Mouse (Mus musculus) neural tube, postnatal 0 days (tissue): Measurements from ENCODE around the gene Wdr18. TPM values are rescaled to one million over a fixed set of nuclear protein-coding genes. Genes with fewer than 3 reads are reported as not detected.

Experiments
- polyA plus RNA-seq: library from polyadenylated mRNA; unstranded; fragments of >200 nt; fragmentation: Nextera tagmentation; extraction: Ambion mirVana; gene quantifications from 2 replicates; pipeline ENCODE4 v1.2.1, GENCODE M21; 2015

Gene Wdr18
- 108 and 110 TPM in 2 replicates for polyA plus RNA-seq

DNA sequence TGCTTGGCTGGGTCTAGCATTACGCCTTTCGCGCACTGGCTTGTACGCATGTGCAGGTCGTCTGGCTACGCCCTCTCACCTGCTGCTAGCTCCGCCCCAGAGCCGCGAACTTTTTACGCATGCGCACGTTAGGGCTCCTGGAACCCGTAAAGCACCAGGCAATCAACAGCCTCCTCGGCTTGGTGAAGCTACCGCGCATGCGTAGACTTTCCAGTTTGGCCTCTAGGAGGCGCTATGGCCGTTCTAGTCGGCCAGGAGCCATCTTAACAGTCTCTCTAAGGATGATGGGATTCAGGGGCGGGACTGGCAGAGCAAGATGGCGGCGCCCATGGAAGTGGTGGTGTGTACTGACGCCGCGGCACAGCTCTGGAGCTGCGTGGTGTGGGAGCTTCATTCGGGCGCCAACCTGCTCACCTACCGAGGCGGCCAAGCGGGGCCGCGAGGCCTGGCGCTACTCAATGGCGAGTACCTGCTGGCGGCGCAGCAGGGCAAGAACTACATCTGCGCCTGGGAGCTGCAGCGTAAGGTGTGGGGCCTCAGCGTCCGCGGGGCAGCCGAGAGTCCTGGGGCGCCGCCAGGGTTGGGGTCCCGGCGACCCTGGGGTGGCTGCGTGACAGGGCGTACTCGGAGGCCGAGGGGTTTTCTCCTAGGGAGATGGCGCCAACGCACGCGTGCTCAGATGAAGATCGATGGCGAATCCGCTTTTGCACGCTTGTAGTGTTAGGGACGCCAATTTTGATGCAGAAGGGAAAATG lies at the start of gene Wdr18:
Gene Wdr18 (plus strand): TSS at position 306 of the 755 bp plus-strand sequence.

DNA sequence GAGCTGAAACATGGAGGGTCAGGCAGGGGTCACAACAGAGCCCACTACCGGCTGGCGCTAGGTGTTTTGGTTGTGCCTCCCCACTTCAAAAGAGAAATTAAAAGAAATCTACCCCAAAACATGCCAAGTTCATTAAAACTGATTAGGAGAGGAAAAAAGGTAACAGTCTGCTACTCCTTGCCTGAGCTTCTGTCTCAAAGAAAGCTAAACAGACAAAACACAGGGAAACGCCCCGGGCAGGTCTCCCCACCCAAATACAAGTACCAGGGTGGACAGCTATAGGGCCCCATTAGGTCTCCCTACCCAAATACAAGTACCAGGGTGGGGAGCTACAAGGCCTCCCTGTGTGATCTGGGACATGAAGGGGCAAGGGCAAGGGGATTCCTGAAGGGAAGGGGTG lies 49.4 kb upstream of the Wdr18 start, which contains the start of gene Gm26602:
Gene Gm26602 (plus strand): TSS at position 301 of the 400 bp plus-strand sequence.

GRCm38 (mm10) chr10:79916808-79917531 lies 43.0 kb upstream of the Wdr18 start, which contains the start of gene Kiss1r:
Gene Kiss1r, plus strand, starts transcription at chr10:79916971.

DNA sequence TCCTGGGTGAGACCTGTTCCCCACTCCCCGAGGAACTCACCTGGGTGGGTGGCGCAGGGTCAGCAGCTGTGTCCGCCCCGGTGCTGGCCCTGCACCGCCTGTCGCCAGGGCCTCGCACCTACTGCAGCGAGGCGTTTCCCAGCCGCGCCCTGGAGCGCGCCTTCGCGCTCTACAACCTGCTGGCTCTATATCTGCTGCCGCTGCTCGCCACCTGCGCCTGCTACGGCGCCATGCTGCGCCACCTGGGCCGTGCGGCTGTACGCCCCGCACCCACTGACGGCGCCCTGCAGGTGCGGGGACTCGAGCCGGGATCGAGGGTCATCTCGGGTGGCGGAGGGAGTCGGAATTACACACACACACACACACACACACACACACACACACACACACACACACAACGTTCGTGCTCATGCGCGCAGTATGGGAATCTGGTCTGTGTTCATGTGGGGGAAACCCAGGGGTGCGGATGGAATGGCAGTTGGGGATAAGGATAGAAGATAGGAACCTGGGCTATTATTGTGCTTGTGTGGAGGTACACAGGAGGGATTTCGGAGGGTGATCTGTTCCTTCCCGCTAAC lies 38.9 kb upstream of the Wdr18 start, which contains the start of gene R3hdm4:
Gene R3hdm4 (minus strand): TSS at position 251 of the 578 bp plus-strand sequence.

DNA sequence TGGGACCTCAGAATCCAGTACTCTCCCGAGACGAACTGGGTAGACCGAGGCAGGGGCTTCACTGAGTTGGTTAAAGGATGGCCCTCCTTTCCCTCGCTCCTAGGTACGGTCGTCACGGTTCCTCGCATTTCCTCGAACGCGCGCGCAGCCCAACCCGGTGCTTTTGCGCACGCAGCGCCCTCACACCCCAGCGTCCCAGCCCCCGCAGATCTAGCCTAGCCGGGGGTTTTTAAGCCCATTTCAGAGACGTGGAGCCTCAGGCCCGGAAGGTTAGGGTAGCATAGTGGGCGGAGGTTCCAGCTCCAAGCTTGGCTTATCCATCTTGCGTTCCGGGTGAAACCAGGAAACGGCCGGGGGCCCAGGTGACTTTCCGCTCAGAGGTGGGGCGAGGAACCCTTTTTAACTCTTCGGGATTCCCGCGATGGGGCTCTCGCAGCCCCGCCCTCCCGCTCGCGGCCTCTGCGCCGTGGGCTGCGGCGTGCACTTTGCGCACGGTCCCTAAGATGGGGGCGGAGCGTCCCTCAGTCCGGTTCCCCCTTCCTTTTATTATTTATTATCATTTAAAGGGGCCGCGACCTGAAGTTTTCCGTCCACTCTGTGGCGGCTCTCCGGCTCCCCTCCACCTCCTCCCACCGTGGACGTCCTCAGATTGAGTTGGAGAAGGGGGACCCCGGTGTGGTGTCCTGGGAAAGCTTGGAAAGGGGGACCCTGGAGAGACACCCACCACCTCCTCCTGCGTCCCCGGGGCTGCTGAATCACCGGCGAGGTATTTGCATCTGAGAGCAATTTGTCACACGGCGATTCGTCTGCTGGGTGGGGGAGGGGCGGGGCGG lies 33.2 kb upstream of the Wdr18 start, which contains the start of gene Arid3a:
Gene Arid3a (plus strand): TSS at position 553 of the 833 bp plus-strand sequence.

DNA sequence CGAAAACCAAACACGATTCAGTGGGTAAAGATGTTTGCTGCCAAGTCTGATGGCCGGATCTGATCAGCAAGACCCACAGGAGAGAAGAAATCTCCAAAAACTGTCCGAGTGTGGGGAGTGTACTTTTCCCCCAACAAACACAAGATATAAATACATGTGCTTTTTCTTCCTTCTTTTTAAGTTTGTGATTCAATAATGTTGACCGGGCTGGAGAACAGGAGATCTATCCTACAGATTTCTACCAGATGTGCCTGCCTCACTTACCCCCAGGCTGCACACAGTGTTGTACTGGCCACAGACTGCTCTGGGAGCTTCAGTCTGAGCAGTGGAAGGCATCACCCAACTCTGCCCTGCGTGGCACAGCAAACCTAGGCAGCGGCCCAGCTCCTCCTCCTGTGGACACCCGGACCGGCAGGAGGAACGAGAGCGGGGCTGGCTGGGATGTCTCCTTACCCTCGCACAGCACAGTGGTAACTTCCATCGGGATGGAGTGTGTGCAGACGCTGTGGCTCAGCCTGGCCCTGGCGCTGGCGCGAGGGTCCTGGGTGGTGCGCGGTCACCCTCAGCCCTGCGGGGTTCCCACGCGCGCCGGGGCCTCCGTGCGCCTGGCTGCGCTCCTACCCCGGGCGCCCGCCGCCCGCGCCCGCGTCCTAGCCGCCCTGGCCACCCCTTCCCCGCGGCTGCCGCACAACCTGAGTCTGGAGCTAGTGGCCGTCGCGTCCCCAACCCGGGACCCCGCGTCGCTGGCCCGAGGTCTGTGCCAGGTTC lies 10.6 kb downstream of the Wdr18 start, which contains the start of gene Grin3b:
Gene Grin3b (plus strand): TSS at position 301 of the 768 bp plus-strand sequence.

GRCm38 (mm10) chr10:79984195-79984816 lies 24.4 kb downstream of the Wdr18 start, which contains the start of gene Tmem259:
Gene Tmem259, minus strand, starts transcription at chr10:79984330.

DNA sequence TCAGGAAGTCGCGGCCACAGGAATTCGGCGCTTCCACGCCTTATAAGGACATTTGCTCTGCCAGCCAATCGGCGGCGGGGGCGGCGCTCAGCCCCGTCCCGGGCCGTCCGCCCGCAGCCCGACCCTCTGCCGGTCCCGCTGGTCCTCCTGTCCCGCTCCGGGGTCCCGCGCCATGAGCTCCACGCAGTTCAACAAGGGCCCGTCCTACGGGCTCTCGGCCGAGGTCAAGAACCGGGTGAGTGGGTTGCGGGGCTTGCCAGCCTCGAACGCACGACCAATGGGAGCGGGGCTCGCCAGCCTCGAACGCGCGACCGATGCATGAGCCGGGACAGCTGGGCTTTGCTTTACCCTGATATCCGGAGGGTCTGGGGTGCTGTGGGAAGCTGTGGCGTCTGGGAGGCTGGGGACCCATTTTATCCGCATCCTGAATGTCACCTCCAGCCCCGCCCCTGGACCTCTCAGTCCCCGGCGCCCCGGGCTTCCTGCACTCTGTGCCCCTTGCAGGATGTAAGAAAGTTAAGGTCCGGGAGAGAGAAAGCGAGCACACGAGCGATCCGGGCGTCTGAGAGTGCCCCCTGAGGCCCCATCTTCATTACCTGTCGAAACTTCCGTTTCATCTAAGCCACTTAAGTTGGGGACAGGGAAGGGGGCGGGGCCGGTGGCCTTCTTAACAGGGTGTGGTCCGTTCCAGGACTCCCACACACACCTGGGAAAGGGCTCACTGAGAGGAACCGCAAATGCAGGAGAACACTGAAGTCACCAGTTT lies 28.7 kb downstream of the Wdr18 start, which contains the start of gene Cnn2:
Gene Cnn2 (plus strand): TSS at position 79 of the 766 bp plus-strand sequence.

GRCm38 (mm10) chr10:79996272-79997033 lies 36.5 kb downstream of the Wdr18 start, which contains the start of gene Abca7:
Gene Abca7, plus strand, starts transcription at chr10:79996494.

GRCm38 (mm10) chr10:80016511-80016910 lies 56.6 kb downstream of the Wdr18 start, which contains the start of gene Arhgap45:
Gene Arhgap45, plus strand, starts transcription at chr10:80016653.

Other genes with a start within 250 kb of the Wdr18 start
- gene Hcn2, start 243.5 kb upstream of the Wdr18 start, polyA plus RNA-seq: 10.7 and 16.5 TPM in 2 replicates
- 33.3 and 33.7 TPM in 2 replicates for gene Polrmt, start 213.6 kb upstream of the Wdr18 start, polyA plus RNA-seq
- 4.8 and 5.8 TPM in 2 replicates for gene Fgf22, start 205.1 kb upstream of the Wdr18 start, polyA plus RNA-seq
- 115 and 119 TPM in 2 replicates for gene Rnf126, start 193.2 kb upstream of the Wdr18 start, polyA plus RNA-seq
- 3.2 and 4.4 TPM in 2 replicates for gene Fstl3, start 182.9 kb upstream of the Wdr18 start, polyA plus RNA-seq
- gene Prss57, start 169.2 kb upstream of the Wdr18 start, polyA plus RNA-seq: 0.12 TPM in 1 of 2 replicates, not detected in the other
- 202 and 243 TPM in 2 replicates for gene Palm, start 166.6 kb upstream of the Wdr18 start, polyA plus RNA-seq
- 0.36 and 0.45 TPM in 2 replicates for gene Misp, start 139.2 kb upstream of the Wdr18 start, polyA plus RNA-seq
- gene Ptbp1, start 105.7 kb upstream of the Wdr18 start, polyA plus RNA-seq: 41.0 and 46.2 TPM in 2 replicates
- gene Prtn3, start 85.7 kb upstream of the Wdr18 start, polyA plus RNA-seq: 10.9 and 11.4 TPM in 2 replicates
- gene Plppr3, start 85.5 kb upstream of the Wdr18 start, polyA plus RNA-seq: 253 and 298 TPM in 2 replicates
- not detected in 2 replicates for gene Elane, start 73.9 kb upstream of the Wdr18 start, polyA plus RNA-seq
- 0.37 TPM in 1 of 2 replicates, not detected in the other for gene Cfd, start 69.3 kb upstream of the Wdr18 start, polyA plus RNA-seq
- 38.0 and 41.7 TPM in 2 replicates for gene Med16, start 51.2 kb upstream of the Wdr18 start, polyA plus RNA-seq
- 32.0 TPM in 1 of 2 replicates, not detected in the other for gene Gm26602, start 49.3 kb upstream of the Wdr18 start, polyA plus RNA-seq
- gene Kiss1r, start 43.2 kb upstream of the Wdr18 start, polyA plus RNA-seq: 3.6 and 3.7 TPM in 2 replicates
- 268 and 306 TPM in 2 replicates for gene R3hdm4, start 38.9 kb upstream of the Wdr18 start, polyA plus RNA-seq
- 1.7 and 3.0 TPM in 2 replicates for gene Arid3a, start 33.1 kb upstream of the Wdr18 start, polyA plus RNA-seq
- 0.24 and 0.35 TPM in 2 replicates for gene Grin3b, start 10.6 kb downstream of the Wdr18 start, polyA plus RNA-seq
- gene Tmem259, start 24.2 kb downstream of the Wdr18 start, polyA plus RNA-seq: 33.5 and 35.6 TPM in 2 replicates
- gene Cnn2, start 28.4 kb downstream of the Wdr18 start, polyA plus RNA-seq: 19.9 and 20.5 TPM in 2 replicates
- gene Abca7, start 36.3 kb downstream of the Wdr18 start, polyA plus RNA-seq: 2.6 TPM in 2 replicates
- gene Arhgap45, start 56.5 kb downstream of the Wdr18 start, polyA plus RNA-seq: 1.9 TPM in 2 replicates
- gene Polr2e, start 79.6 kb downstream of the Wdr18 start, polyA plus RNA-seq: 138 and 143 TPM in 2 replicates
- gene Gpx4, start 87.0 kb downstream of the Wdr18 start, polyA plus RNA-seq: 738 and 765 TPM in 2 replicates
- 8.5 and 9.0 TPM in 2 replicates for gene Sbno2, start 145.4 kb downstream of the Wdr18 start, polyA plus RNA-seq
- 14.6 and 18.3 TPM in 2 replicates for gene Stk11, start 155.7 kb downstream of the Wdr18 start, polyA plus RNA-seq
- 803 and 819 TPM in 2 replicates for gene Atp5d, start 178.5 kb downstream of the Wdr18 start, polyA plus RNA-seq
- gene Cbarp, start 180.7 kb downstream of the Wdr18 start, polyA plus RNA-seq: 110 and 138 TPM in 2 replicates
- 16.4 and 21.8 TPM in 2 replicates for gene Midn, start 188.1 kb downstream of the Wdr18 start, polyA plus RNA-seq
- gene Cirbp, start 205.8 kb downstream of the Wdr18 start, polyA plus RNA-seq: 566 and 579 TPM in 2 replicates
- 6.4 and 8.1 TPM in 2 replicates for gene 1600002K03Rik, start 212.8 kb downstream of the Wdr18 start, polyA plus RNA-seq
- gene Efna2, start 219.3 kb downstream of the Wdr18 start, polyA plus RNA-seq: 28.7 and 30.4 TPM in 2 replicates